Mouse (Mus musculus): Measurements from ENCODE around the gene Orc6.

Gene Orc6

GRCm38 (mm10) chr8:85299434-85300077, at the start of gene Orc6, which contains the start of gene Vps35:
Orc6 (plus strand) TSS chr8:85299632.
Vps35 (minus strand) TSS chr8:85299802.
- peak; percentile 99 for DNase-seq (ENCODE audit: low read depth)

- no peak for DNase-seq (ENCODE audit: low read depth)
These were observed 12.6 kb upstream of the Orc6 start for GRCm38 (mm10) chr8:85286846-85287245.

GRCm38 (mm10) chr8:85298600-85299433, 615 bp upstream of the Orc6 start:
- peak; percentile 16 for DNase-seq (ENCODE audit: low read depth)

GRCm38 (mm10) chr8:85301941-85302340, 2.5 kb downstream of the Orc6 start:
- DNase-seq (ENCODE audit: low read depth): peak; percentile 39

GRCm38 (mm10) chr8:85302931-85303330, 3.5 kb downstream of the Orc6 start:
- no peak for DNase-seq (ENCODE audit: low read depth)

GRCm38 (mm10) chr8:85303531-85303930, 4.1 kb downstream of the Orc6 start:
- DNase-seq (ENCODE audit: low read depth): no peak

GRCm38 (mm10) chr8:85308564-85308963, 9.1 kb downstream of the Orc6 start:
- no peak for DNase-seq (ENCODE audit: low read depth)

- peak; percentile 62 for DNase-seq (ENCODE audit: low read depth)
These were observed 12.3 kb downstream of the Orc6 start for GRCm38 (mm10) chr8:85311743-85312142.

GRCm38 (mm10) chr8:85313036-85313435, 13.6 kb downstream of the Orc6 start:
- no peak for DNase-seq (ENCODE audit: low read depth)

- no peak for DNase-seq (ENCODE audit: low read depth)
These were observed 19.1 kb downstream of the Orc6 start for GRCm38 (mm10) chr8:85318534-85318933.

- no peak for DNase-seq (ENCODE audit: low read depth)
These were observed 22.5 kb downstream of the Orc6 start for GRCm38 (mm10) chr8:85321981-85322380.

- peak; percentile 16 for DNase-seq (ENCODE audit: low read depth)
These were observed 23.7 kb downstream of the Orc6 start for GRCm38 (mm10) chr8:85323084-85323483.

- DNase-seq (ENCODE audit: low read depth): no peak
These were observed 27.6 kb downstream of the Orc6 start for GRCm38 (mm10) chr8:85327036-85327435.

- peak; percentile 88 for DNase-seq (ENCODE audit: low read depth)
These were observed 30.1 kb downstream of the Orc6 start for GRCm38 (mm10) chr8:85329506-85329905.

GRCm38 (mm10) chr8:85335105-85335504, 35.7 kb downstream of the Orc6 start:
- no peak for DNase-seq (ENCODE audit: low read depth)

GRCm38 (mm10) chr8:85336211-85336933, 36.9 kb downstream of the Orc6 start:
- no peak for DNase-seq (ENCODE audit: low read depth)

GRCm38 (mm10) chr8:85337681-85338080, 38.2 kb downstream of the Orc6 start:
- no peak for DNase-seq (ENCODE audit: low read depth)

- DNase-seq (ENCODE audit: low read depth): no peak
These were observed 40.6 kb downstream of the Orc6 start for GRCm38 (mm10) chr8:85339871-85340573.

- no peak for DNase-seq (ENCODE audit: low read depth)
These were observed 53.9 kb downstream of the Orc6 start for GRCm38 (mm10) chr8:85353287-85353686.
